Mouse (Mus musculus) left cerebral cortex, adult 2 months (tissue): ENCODE measurements at regions not wholly inside any gene's neighbourhood (a gene's known extent, or its start where the extent isn't known, plus 50 kb on each side); places are given as distances from the start of the nearest gene placed in this dataset.

Source experiments
- DNase-seq, 2 experiments: peaks; one replicate each; pipeline ENCODE4 v3.0.0; 2021 to 2022; ENCODE audit warnings: low spot score in 2 of 2, mixed read lengths in 1 of 2; ENCODE audit errors: extremely low spot score in 1 of 2
- H3K27ac ChIP-seq: fragments of 200-600 bp; 2 replicates; pipeline ENCODE4 v1.8.1; 2022
- H3K4me3 ChIP-seq: fragments of 200-600 bp; 2 replicates; pipeline ENCODE4 v1.8.1; 2022
- CTCF ChIP-seq: fragments of 200-600 bp; IDR thresholded peaks from 2 replicates; pipeline ENCODE4 v1.8.1; 2022; ENCODE audit warnings: antibody characterized with exemption, mild to moderate bottlenecking, moderate library complexity
- intact Hi-C: fragments of 180-260 bp; cut with DNase I; formaldehyde crosslinking; loops from one replicate; pipeline ENCODE4 v1.15.1; 2025

GRCm38 (mm10) chr3:80506701-80507100, 295.9 kb downstream of the Gria2 start:
- intact Hi-C loops, result no loop called here
- DNase-seq, result no peak
- no peak overlapping the region for H3K4me3 ChIP-seq
- no peak for TF ChIP-seq CTCF
- H3K27ac ChIP-seq, result no peak overlapping the region

- no peak for DNase-seq
- no peak overlapping the region for H3K27ac ChIP-seq
- H3K4me3 ChIP-seq, result no peak overlapping the region
- intact Hi-C loops, result no loop called here
- no peak for TF ChIP-seq CTCF
Measured at GRCm38 (mm10) chr3:80501117-80501516, 301.5 kb downstream of the Gria2 start.

DNA sequence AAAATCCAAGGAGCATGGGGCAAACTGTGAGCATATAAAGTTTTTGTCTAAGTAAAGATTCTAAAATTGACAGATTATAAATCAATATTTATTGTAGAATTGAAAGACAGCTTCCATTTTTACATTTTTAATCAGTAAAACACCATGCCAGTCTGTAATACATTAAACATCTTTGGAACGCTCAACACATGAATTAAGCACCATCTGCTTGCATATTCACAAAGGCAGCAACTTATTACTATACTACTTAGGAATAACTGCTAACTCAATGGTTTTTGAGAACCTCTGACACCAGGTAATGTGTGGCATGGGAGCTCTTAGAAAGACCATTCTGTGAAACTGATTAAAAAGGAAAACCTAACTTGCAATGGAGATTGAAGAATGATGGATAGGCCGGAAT, 306.1 kb downstream of the Gria2 start:
- Histone ChIP-seq H3K27ac (no peak overlapping the region), H3K4me3 (no peak overlapping the region)
- no peak for TF ChIP-seq CTCF
- intact Hi-C loops, result no loop called here
- no peak for DNase-seq

DNA sequence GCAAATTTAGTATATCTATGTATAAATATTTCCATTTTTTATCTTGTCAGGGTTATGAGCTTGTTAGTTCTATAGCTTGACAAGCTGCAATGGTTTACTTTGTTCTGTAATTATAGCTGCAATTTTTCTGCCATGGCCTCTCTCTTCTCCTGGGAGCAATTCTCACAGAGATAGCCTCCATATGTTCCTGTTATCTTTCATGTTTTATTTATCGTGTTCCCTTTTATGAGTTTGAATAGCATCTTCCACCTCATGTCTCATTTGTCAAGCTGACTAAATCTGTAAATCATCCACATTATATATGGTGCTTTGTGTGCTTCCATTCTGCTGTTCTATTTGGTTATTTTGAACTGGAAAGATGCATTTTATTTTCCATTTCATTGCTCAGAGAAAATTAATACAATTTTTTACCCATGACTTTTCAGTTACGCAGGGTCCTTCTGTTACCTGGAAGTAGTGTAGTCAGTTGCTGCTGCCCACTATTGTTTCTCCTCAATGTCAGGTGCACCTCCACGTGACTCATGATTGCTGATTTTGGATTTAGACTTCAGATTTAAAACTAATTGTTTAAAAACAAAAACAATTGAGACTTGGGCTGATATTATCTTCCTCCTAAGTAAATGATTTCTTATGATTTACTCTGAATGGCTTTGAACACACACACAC, 318.3 kb downstream of the Gria2 start:
- intact Hi-C loops, result no loop called here
- DNase-seq, result no peak
- Histone ChIP-seq H3K27ac (no peak overlapping the region), H3K4me3 (no peak overlapping the region)
- no peak for TF ChIP-seq CTCF

DNA sequence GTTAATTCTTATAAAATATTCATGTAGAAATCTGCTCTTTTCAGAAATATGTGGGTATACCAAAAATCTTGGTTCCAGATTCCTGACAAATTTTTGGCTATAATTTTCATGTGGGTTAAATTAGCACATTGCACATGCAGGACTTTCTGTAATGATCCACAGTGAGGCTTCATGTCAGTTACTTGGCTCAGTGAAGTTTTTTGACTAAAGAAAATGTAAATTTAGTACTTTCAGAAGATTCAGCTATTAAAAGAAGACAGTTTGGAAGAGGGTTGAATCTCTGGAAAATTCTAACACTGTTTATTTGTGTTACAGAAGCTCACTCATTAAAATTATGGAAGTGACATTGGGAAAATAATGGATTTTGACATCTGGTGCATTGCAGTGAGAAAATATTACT, 324.0 kb downstream of the Gria2 start:
- TF ChIP-seq CTCF, result no peak
- no peak for DNase-seq
- Histone ChIP-seq H3K4me3 (no peak overlapping the region), H3K27ac (no peak overlapping the region)
- intact Hi-C loops, result no loop called here

GRCm38 (mm10) chr3:80473686-80474085, 328.9 kb downstream of the Gria2 start:
- H3K27ac ChIP-seq, result no peak overlapping the region
- no peak overlapping the region for H3K4me3 ChIP-seq
- intact Hi-C loops, result no loop called here
- no peak for TF ChIP-seq CTCF
- no peak for DNase-seq
